Mouse (Mus musculus) hindbrain, embryonic 12.5 days (tissue): Measurements from ENCODE around the gene Castor2. TPM values are rescaled to one million over a fixed set of nuclear protein-coding genes. Genes with fewer than 3 reads are reported as not detected.

Source experiments
- ATAC-seq: fragments of 200-750 bp; cut with Nextera tagmentation; 2 replicates; pipeline ENCODE4 v1.8.0; 2017; ENCODE audit warnings: moderate TSS enrichment; ENCODE audit not compliant: low FRiP score
- H3K27ac ChIP-seq: fragments of 300-500 bp; sonication (generic); 2 replicates; pipeline ENCODE4 v1.5.1; 2016; ENCODE audit warnings: mild to moderate bottlenecking
- H3K27me3 ChIP-seq: fragments of 300-500 bp; sonication (generic); 2 replicates; pipeline ENCODE4 v1.6.1; 2016; ENCODE audit warnings: mild to moderate bottlenecking
- H3K36me3 ChIP-seq: fragments of 300-500 bp; sonication (generic); 2 replicates; pipeline ENCODE4 v1.6.1; 2016; ENCODE audit warnings: mild to moderate bottlenecking
- H3K4me1 ChIP-seq: fragments of 300-500 bp; sonication (generic); 2 replicates; pipeline ENCODE4 v1.6.1; 2016
- H3K4me2 ChIP-seq: fragments of 300-500 bp; sonication (generic); replicated peaks from 2 replicates; pipeline ENCODE4 v1.6.1; 2016; ENCODE audit warnings: mild to moderate bottlenecking
- H3K4me3 ChIP-seq: fragments of 300-500 bp; sonication (generic); 2 replicates; pipeline ENCODE4 v1.5.1; 2016; ENCODE audit warnings: mild to moderate bottlenecking
- H3K9ac ChIP-seq: fragments of 300-500 bp; sonication (generic); 2 replicates; pipeline ENCODE4 v1.6.1; 2016; ENCODE audit warnings: mild to moderate bottlenecking, moderate library complexity
- H3K9me3 ChIP-seq: fragments of 300-500 bp; sonication (generic); replicated peaks from 2 replicates; pipeline ENCODE4 v1.6.1; 2016; ENCODE audit warnings: mild to moderate bottlenecking
- WGBS: fragments of 180-500 bp; shearing (Covaris S2); methylation state at CpG from one replicate; pipeline ENCODE4 v1.1.7; 2016; 5-methylcytosine and 5-hydroxymethylcytosine counted together
- polyA plus RNA-seq: library from polyadenylated mRNA; unstranded; fragments of >200 nt; fragmentation: Nextera tagmentation; extraction: Ambion mirVana; gene quantifications from 2 replicates; pipeline ENCODE4 v1.2.1, GENCODE M21; 2016

Castor2 gene
- polyA plus RNA-seq, 1 experiment from 2014 or later = 22.4 TPM

GRCm38 (mm10) chr5:134105829-134106228 lies 6.3 kb downstream of the Castor2 start:
- WGBS = 89% methylated on average over 8 of the region's 8 CpGs
- no peak overlapping the region for H3K9ac ChIP-seq
- peaks cover 20% of the 10 kb centered on the region for H3K4me1 ChIP-seq
- H3K9me3 ChIP-seq = no peaks in the 10 kb centered on the region
- no peak overlapping the region for H3K4me2 ChIP-seq
- ATAC-seq = no peak
- H3K36me3 ChIP-seq = peaks cover 47% of the 10 kb centered on the region
- H3K27ac ChIP-seq = no peak overlapping the region
- no peak overlapping the region for H3K4me3 ChIP-seq
- H3K27me3 ChIP-seq = no peaks in the 10 kb centered on the region

- H3K27ac ChIP-seq = no peak overlapping the region
- H3K4me1 ChIP-seq = no peaks in the 10 kb centered on the region
- no peak overlapping the region for H3K4me3 ChIP-seq
- H3K9me3 ChIP-seq = no peaks in the 10 kb centered on the region
- peaks cover 28% of the 10 kb centered on the region for H3K36me3 ChIP-seq
- 86% methylated on average over 5 of the region's 5 CpGs for WGBS
- no peak overlapping the region for H3K9ac ChIP-seq
- no peak overlapping the region for H3K4me2 ChIP-seq
- ATAC-seq = no peak
- H3K27me3 ChIP-seq = no peaks in the 10 kb centered on the region
Observed at GRCm38 (mm10) chr5:134114981-134115380, 15.5 kb downstream of the Castor2 start.

DNA sequence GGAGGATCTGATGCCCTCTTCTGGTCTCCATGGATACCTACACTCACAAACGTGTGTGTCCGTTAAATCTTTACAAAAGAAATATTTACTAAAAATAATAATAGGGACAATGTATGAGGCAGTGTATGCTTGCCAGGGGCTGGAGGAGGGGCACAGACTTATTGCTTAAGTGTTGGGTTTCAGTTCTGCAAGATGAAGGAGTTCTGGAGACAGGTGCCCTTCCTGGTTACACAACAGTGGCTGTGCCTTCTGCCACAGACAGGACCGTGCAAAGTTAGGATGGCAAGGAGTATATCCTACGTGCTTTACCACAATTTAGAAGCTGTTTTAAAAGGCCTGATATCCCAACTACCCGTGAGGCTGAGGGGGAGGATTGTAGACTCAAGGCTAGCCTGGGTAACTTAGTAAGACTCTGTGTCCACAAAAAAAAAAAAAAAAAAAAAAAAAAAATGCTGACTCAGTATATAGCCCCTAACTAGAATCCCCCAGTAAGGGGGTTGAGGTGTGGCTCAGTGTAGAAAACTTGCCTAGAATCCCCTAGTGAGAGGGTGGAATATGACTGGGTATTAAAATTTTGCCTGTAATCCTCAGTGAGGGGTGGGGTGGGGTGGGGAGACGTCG lies 16.2 kb downstream of the Castor2 start:
- Histone ChIP-seq H3K4me2 (no peak overlapping the region), H3K36me3 (peaks cover 22% of the 10 kb centered on the region), H3K4me1 (no peaks in the 10 kb centered on the region), H3K9me3 (no peaks in the 10 kb centered on the region), H3K4me3 (no peak overlapping the region), H3K27ac (no peak overlapping the region), H3K9ac (no peak overlapping the region), H3K27me3 (no peaks in the 10 kb centered on the region)
- WGBS = 92% methylated on average over 7 of the region's 7 CpGs
- ATAC-seq = no peak

DNA sequence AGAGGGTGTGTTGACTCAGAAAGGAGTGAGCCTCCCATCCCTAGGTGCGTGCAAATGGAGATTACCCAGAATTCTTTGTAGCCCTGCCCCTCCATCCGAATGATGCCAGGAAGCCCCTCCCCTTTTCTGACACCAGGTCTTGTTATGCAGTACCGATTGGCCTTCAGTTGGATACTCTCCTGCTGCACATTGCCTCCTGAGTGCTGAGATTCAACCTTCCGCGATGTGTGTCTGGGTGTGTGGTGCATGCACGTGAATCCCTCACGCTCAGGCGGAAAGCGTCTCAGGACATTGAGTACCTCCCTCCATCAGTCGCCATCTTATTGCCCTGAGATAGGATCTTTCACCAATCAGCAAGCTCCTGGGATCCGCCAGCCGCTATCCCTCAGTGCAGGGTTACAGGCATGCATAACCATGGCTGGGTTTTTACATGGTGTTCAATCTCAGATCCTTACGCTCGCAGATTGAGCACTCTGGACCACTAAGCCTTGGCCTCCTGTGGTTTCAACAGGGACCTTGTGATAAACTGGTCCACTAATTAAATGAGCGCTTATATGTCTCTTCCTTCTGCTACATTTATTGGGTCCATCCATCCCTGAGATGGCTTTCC lies 19.4 kb downstream of the Castor2 start:
- peaks cover 11% of the 10 kb centered on the region for H3K36me3 ChIP-seq
- H3K27me3 ChIP-seq = no peaks in the 10 kb centered on the region
- no peaks in the 10 kb centered on the region for H3K9me3 ChIP-seq
- H3K4me1 ChIP-seq = peaks cover 8% of the 10 kb centered on the region
- no peak overlapping the region for H3K9ac ChIP-seq
- H3K4me3 ChIP-seq = no peak overlapping the region
- H3K27ac ChIP-seq = no peak overlapping the region
- no peak for ATAC-seq
- WGBS = 89% methylated on average over 15 of the region's 15 CpGs
- H3K4me2 ChIP-seq = no peak overlapping the region

- Histone ChIP-seq H3K27ac (no peak overlapping the region), H3K27me3 (no peaks in the 10 kb centered on the region), H3K4me1 (peaks cover 8% of the 10 kb centered on the region), H3K4me2 (no peak overlapping the region), H3K4me3 (no peak overlapping the region), H3K9ac (no peak overlapping the region), H3K9me3 (no peaks in the 10 kb centered on the region), H3K36me3 (peaks cover 11% of the 10 kb centered on the region)
- 73% methylated on average over 10 of the region's 10 CpGs for WGBS
- no peak for ATAC-seq
Observed at GRCm38 (mm10) chr5:134119481-134120120, 20.1 kb downstream of the Castor2 start.

DNA sequence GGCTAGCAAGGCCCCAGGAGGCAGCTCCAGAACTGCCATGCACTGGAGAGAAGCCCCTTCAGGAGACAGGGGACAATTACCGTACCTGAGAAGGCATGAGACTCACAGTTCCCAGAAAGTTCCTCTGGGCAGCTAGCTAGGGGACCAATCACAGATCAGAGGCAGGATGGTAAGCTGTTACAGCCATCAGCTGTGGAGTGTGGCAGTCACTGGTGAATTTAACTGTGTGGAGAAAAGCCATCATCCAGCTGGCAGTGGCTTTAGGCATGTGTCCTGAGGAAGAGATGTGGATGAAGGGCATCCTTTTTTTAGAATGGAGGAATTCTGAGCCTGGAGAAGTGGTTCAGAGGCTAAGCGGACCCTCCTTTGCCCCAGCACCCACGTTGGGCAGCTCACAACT lies 20.6 kb downstream of the Castor2 start:
- WGBS = 88% methylated on average over 3 of the region's 3 CpGs
- H3K27me3 ChIP-seq = no peaks in the 10 kb centered on the region

GRCm38 (mm10) chr5:134121138-134121892 lies 21.8 kb downstream of the Castor2 start:
- 0 out of 2 replicates have a peak, but pooled peaks have one; percentile 35 for ATAC-seq
- 64% methylated on average over 8 of the region's 9 CpGs for WGBS
- Histone ChIP-seq H3K4me3 (no peak overlapping the region), H3K4me2 (no peak overlapping the region), H3K27ac (no peak overlapping the region), H3K9ac (no peak overlapping the region), H3K4me1 (peaks cover 8% of the 10 kb centered on the region), H3K36me3 (peaks cover 18% of the 10 kb centered on the region), H3K27me3 (no peaks in the 10 kb centered on the region), H3K9me3 (no peaks in the 10 kb centered on the region)

More for the DNA sequence above, 20.6 kb downstream of the Castor2 start:
- peaks cover 11% of the 10 kb centered on the region for H3K36me3 ChIP-seq
- peaks cover 8% of the 10 kb centered on the region for H3K4me1 ChIP-seq
- H3K4me2 ChIP-seq = no peak overlapping the region
- H3K9me3 ChIP-seq = no peaks in the 10 kb centered on the region
- ATAC-seq = no peak
- no peak overlapping the region for H3K4me3 ChIP-seq
- H3K27ac ChIP-seq = no peak overlapping the region
- H3K9ac ChIP-seq = no peak overlapping the region

GRCm38 (mm10) chr5:134121893-134122259 lies 22.4 kb downstream of the Castor2 start:
- Histone ChIP-seq H3K9me3 (no peaks in the 10 kb centered on the region), H3K36me3 (peaks cover 23% of the 10 kb centered on the region), H3K9ac (no peak overlapping the region), H3K27me3 (no peaks in the 10 kb centered on the region), H3K4me3 (no peak overlapping the region), H3K4me1 (peaks cover 8% of the 10 kb centered on the region), H3K4me2 (no peak overlapping the region), H3K27ac (no peak overlapping the region)
- ATAC-seq = no peak
- WGBS = 75% methylated on average over 4 of the region's 4 CpGs

DNA sequence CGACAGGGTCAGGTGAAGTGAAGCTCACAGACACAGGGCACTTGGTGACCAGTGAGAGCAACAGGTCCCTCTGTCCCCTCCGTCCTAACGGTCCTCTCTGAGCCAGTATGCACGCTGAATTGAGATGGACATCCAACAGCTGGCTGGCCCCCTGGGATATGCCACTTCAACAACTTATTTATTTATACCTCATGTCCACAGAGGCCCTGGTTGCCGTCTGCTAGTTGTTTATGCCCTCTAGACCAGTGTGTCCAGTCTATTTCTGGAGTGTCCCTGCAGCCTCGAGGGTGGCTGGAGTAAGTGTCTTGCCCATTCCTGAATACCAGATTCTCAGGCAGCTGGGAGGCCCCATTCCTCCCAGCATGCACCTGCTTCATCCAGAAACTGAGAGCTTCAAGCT lies 24.3 kb downstream of the Castor2 start:
- H3K4me2 ChIP-seq = no peak overlapping the region
- no peak overlapping the region for H3K4me3 ChIP-seq
- H3K27ac ChIP-seq = no peak overlapping the region
- WGBS = 77% methylated on average over 6 of the region's 6 CpGs
- H3K9ac ChIP-seq = no peak overlapping the region
- no peaks in the 10 kb centered on the region for H3K9me3 ChIP-seq
- peaks cover 29% of the 10 kb centered on the region for H3K36me3 ChIP-seq
- ATAC-seq = no peak
- no peaks in the 10 kb centered on the region for H3K27me3 ChIP-seq
- H3K4me1 ChIP-seq = peaks cover 8% of the 10 kb centered on the region

GRCm38 (mm10) chr5:134126232-134126631 lies 26.7 kb downstream of the Castor2 start:
- ATAC-seq = no peak
- no peaks in the 10 kb centered on the region for H3K27me3 ChIP-seq
- no peak overlapping the region for H3K9ac ChIP-seq
- no peak overlapping the region for H3K4me2 ChIP-seq
- no peaks in the 10 kb centered on the region for H3K9me3 ChIP-seq
- 82% methylated on average over 2 of the region's 2 CpGs for WGBS
- peaks cover 29% of the 10 kb centered on the region for H3K36me3 ChIP-seq
- H3K4me3 ChIP-seq = no peak overlapping the region
- peaks cover 5% of the 10 kb centered on the region for H3K4me1 ChIP-seq
- H3K27ac ChIP-seq = no peak overlapping the region

- Histone ChIP-seq H3K4me1 (peaks cover 8% of the 10 kb centered on the region), H3K4me3 (no peak overlapping the region), H3K4me2 (no peak overlapping the region), H3K27me3 (no peaks in the 10 kb centered on the region), H3K9me3 (no peaks in the 10 kb centered on the region), H3K27ac (no peak overlapping the region), H3K36me3 (peaks cover 61% of the 10 kb centered on the region), H3K9ac (no peak overlapping the region)
- peak; percentile 46; the same call in 1 of the 2 replicates for ATAC-seq
- 36% methylated on average over 4 of the region's 4 CpGs for WGBS
Observed at GRCm38 (mm10) chr5:134131586-134131985, 32.1 kb downstream of the Castor2 start.

DNA sequence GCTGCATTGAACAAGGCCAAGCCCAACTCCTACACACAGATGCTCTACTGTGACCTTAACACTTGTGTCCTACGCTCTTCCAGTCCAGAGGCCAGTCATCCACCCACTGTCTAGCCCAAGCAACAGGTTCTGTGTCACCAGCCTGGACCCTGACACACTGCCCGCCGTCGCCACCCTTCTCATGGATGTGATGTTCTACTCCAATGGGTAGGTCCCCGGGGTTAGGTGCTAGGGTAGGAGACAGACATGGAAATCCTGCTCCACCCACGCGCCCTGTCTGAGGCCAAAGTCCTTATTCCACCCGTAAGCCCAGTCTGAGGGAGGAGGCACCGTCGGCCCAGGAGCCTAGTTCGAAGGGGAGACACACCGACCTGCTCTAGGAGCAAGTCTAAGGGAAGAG lies 36.5 kb downstream of the Castor2 start:
- ATAC-seq = no peak
- Histone ChIP-seq H3K27ac (no peak overlapping the region), H3K36me3 (peaks cover 80% of the 10 kb centered on the region), H3K27me3 (no peaks in the 10 kb centered on the region), H3K4me1 (peaks cover 7% of the 10 kb centered on the region), H3K4me2 (no peak overlapping the region), H3K9me3 (no peaks in the 10 kb centered on the region), H3K4me3 (no peak overlapping the region), H3K9ac (no peak overlapping the region)
- 95% methylated on average over 12 of the region's 12 CpGs for WGBS
